Mouse (Mus musculus) testis, postnatal 14 days (tissue): ENCODE results near the gene Tex47.

ENCODE experiments used
- DNase-seq: peaks from one replicate; pipeline ENCODE4 v3.0.0; 2021; ENCODE audit warnings: low spot score

Gene Tex47

GRCm38 (mm10) chr5:7303819-7304218, at the start of gene Tex47:
TSS of gene Tex47 (plus strand) at chr5:7304119.
- no peak for DNase-seq

GRCm38 (mm10) chr5:7276659-7277455, 27.1 kb upstream of the Tex47 start:
- no peak for DNase-seq

- no peak for DNase-seq
Measured at GRCm38 (mm10) chr5:7284336-7284735, 19.6 kb upstream of the Tex47 start.

- no peak for DNase-seq
Measured at GRCm38 (mm10) chr5:7302969-7303368, 950 bp upstream of the Tex47 start.

GRCm38 (mm10) chr5:7325594-7325993, 21.7 kb downstream of the Tex47 start:
- no peak for DNase-seq

GRCm38 (mm10) chr5:7344145-7345010, 40.5 kb downstream of the Tex47 start, which contains the start of gene Zfp804b:
TSS of gene Zfp804b (minus strand) at chr5:7344756.
- peak; percentile 3 for DNase-seq

- DNase-seq = no peak
Measured at GRCm38 (mm10) chr5:7345011-7345389, 41.1 kb downstream of the Tex47 start.
